Mouse (Mus musculus): ENCODE measurements at regions not wholly inside any gene's neighbourhood (a gene's known extent, or its start where the extent isn't known, plus 50 kb on each side); places are given as distances from the start of the nearest gene placed in this dataset.

GRCm38 (mm10) chr9:122625081-122625480 is 122.1 kb upstream of the Topaz1 start:
- no peak for DNase-seq (ENCODE audit: low spot score)

- DNase-seq (ENCODE audit: low spot score): no peak
Measured at GRCm38 (mm10) chr9:122626346-122626745, 120.8 kb upstream of the Topaz1 start.

DNA sequence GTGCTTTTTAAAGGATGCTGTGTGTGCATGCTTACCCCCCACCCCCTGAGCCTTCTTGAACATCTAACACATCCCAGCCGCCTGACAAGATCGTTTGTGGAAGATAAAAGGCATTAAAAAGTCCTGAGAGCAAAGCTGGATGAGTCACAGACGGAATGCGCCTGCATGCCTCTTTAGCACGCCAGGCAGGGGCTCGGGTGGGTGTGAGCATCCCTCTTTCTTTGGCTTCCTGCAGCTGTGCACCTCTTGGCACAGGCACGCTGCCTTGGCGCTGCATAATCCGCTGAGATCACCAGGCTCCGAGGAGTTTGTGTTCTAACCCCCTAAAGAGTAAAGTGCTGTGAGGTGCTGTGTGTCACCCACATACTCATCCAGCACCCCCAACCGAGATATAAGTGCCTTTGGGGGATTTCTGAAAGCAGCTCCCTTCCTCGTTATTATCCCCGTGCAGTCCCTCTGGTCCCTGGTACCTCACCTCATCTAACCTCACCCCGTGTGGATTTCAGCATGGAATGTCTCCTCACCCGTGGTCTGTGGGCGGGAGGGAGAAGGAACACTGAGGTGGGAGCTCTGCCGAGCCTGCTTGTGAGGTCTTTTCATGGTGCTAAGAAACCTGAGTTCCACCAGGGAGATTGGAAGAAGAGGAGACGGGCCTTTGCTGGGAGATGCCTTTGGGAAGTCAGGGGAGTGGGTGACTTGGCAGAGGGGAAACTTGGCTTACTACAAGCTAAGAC is 117.8 kb upstream of the Topaz1 start:
- DNase-seq (ENCODE audit: low spot score): peak; percentile 70

GRCm38 (mm10) chr9:122631793-122632192 is 115.4 kb upstream of the Topaz1 start:
- no peak for DNase-seq (ENCODE audit: low spot score)

GRCm38 (mm10) chr9:122633484-122633883 is 113.7 kb upstream of the Topaz1 start:
- DNase-seq (ENCODE audit: low spot score): no peak

DNA sequence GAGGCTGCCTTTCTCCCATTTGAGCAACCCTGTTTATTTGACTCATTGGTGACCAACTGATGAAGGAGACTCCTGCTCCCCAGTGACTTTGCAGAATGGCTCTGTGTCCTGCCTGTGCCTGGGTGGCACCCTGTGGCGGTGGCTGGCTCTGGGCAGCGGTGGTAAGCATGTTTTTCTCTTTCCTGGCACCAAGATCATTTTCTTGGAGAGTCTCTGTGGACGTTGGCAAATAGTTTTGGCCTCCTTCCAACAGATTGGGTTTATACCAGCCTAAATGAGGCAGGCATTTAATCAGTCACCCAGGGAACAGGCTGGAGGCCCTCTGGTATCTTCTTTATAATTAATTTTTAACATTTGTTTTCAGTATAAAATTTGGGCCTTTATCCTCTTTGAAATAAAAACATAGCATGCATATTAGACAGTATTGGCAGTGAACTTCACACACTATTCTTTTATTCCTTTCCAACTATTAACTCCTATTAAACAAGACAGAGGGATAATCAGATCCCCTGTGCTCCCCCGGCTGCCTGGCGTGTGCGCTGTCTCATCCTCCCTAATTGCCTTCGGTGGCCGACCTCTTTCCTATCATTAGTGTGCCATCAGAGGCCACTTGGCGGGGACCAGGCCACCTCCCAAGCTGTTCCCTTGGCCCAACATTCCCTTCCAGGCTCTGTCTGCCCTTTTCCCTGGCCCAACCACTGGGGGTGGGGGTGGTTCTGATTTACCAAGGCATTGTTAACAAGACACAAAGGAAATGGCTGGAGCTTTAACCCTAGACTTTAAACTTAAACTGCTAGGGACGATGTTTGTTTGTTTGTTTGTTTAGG is 111.8 kb upstream of the Topaz1 start:
- DNase-seq (ENCODE audit: low spot score): no peak

DNA sequence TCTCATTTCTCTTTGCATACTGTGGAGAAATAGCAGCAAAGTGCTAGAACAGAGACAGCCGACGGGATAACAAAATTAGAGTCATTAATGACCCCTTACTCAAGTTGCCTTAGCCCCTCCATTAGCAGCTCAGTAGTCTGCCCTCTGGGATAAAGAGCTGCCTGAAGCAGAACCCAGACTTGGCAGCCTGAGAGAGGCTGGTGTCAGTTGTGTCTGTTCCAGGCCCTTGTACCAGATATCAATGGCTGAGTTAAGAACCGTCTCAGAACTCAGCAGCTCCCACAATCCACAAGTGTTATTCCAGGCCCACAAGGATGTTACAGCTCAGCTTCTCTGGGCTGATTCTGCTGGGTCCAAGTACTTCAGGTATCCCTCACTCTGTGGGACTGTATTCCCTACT is 109.6 kb upstream of the Topaz1 start:
- DNase-seq (ENCODE audit: low spot score): no peak

DNA sequence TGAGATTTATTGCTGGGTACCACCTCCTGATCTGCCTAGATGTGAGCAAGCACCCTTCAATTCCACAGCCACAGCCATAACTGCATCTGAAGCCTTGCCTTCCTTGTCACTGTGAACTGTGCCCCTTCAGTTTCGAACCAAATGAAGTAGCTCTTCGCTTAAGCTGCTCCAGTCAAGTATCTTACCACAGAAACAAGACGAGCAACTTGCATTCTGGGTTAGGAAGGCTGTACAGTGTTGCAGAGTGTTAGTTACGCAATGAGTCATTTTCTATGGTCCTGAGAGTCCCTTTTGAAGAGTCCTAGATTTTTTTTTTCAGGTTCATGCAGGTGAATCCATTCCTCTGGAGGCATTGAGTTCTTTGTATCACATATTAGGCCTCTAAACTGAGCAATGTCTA is 107.9 kb upstream of the Topaz1 start:
- no peak for DNase-seq (ENCODE audit: low spot score)

DNA sequence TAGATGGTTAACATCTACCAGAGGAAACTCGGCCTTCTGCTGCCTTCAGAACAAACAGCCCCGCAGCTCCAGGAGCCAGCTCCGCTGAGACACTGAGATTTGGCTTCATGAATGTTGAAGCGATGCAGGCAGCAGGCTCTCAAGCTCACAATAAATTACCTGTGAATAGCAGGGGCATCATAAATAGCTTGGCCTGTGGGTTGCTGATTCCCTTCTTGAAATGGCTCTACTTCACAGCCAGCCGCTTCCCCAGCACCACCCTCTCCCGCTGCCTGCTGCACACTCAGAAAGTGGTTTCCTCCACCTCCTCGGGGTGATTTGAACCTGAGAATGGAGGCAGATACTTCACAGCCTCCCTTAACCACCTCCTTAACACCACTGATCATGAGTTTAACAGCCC is 104.2 kb upstream of the Topaz1 start:
- DNase-seq (ENCODE audit: low spot score): no peak

DNA sequence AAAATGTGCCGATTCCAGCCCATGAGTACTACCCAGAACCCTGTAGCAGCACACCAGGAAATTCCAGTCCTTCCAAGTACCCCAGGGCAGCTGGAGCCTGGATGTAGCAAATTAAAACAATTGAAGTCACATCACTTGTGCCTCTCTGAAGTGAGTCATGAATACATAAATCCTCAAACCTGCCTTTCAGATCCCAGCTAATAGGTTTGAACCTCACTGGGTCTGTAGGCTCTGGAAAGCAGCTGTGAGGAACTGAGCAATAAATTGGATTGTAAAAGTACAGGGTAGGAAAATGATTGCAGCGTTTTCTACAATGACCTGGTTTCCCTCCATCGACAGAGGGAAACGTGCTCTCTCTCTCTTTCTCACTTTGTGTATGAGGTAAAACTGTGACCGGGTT is 101.6 kb upstream of the Topaz1 start:
- no peak for DNase-seq (ENCODE audit: low spot score)

GRCm38 (mm10) chr9:122650862-122651261 is 96.3 kb upstream of the Topaz1 start:
- no peak for DNase-seq (ENCODE audit: low spot score)

DNA sequence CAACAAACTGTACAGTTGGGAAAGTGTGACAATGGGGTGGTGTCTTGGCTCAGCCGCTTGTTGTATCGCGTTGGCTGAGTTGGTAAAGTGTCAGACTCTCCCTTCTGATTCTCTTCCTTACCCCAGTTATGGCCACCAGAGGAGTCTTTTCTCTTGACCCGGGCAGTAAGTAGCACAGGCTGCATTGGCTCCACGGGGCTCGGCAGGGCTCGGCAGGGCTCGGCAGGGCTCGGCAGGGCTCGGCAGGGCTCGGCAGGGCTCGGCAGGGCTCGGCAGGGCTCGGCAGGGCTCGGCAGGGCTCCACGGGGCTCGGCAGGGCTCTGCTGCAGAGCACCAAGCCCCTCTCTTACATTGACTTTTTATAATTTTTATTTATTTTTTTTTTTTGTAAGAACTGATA is 91.6 kb upstream of the Topaz1 start:
- DNase-seq (ENCODE audit: low spot score): no peak

DNA sequence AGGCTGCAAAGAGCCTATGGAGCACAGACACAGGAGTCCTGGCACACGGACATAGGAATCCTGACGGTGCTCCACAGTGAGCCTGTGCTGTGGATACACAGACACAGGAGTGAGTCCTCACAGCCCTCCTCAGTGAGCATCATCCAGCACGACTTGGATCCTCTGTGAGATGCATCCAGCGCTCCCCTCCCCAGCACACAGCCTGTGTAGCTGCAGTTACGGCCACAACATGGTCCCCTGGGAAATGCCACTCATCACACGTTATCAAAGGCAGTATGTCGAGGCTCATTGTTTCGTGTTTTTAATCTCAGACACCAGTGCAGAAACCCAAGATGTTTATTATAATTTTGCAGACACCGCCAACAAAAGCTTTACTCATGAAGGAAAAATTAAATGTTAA is 87.1 kb upstream of the Topaz1 start:
- no peak for DNase-seq (ENCODE audit: low spot score)

DNA sequence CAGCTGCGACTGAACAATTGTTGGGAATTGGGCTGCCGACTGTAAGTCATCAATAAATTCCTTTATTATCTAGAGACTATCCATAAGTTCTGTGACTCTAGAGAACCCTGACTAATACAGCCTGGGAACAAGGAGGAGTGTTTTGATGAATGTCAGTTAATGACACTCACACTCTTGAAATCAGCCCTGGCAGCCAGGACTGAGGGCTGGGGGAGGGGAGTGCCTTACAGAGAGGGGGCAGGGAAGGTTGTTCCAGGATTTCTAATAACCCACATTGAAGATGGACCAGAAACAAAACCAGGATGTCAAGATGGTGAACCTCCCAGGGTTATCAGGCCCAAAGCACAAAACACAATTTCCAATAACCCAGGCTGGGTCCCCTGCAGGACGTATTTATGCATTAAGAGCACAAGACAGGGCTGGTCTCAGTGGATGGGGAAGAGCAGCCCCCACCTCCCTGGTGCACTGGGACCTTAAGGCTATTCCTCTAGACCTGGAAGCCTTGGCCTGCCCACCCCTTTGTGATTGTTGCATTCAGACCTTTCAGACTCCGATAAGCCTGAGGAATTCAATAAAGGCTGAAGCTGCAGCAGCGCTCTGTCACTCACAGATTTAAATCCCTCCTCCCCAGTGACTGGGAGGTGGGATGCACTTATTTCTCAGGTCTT is 80.0 kb upstream of the Topaz1 start:
- DNase-seq (ENCODE audit: low spot score): no peak

GRCm38 (mm10) chr9:122667646-122667981 is 79.5 kb upstream of the Topaz1 start:
- DNase-seq (ENCODE audit: low spot score): no peak

DNA sequence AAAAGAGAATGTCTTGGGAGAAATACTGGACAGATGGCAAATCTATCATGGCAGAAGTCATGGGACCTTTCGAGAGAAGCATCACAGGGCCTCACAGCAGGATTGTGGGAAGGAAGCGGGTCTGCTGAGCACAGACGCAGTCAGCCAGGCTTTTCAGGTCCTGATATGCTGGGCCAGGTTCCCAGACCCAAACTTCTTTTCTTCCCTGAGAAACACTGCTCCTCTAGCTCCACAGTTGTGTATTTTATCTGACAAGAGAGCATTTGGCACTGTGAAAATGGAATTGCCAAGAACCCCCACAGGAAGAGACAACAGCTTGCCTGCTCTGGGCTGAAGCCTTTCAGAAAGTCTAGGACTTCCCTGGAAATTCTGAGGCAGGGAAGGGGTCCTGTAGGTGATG is 73.4 kb upstream of the Topaz1 start:
- DNase-seq (ENCODE audit: low spot score): no peak

DNA sequence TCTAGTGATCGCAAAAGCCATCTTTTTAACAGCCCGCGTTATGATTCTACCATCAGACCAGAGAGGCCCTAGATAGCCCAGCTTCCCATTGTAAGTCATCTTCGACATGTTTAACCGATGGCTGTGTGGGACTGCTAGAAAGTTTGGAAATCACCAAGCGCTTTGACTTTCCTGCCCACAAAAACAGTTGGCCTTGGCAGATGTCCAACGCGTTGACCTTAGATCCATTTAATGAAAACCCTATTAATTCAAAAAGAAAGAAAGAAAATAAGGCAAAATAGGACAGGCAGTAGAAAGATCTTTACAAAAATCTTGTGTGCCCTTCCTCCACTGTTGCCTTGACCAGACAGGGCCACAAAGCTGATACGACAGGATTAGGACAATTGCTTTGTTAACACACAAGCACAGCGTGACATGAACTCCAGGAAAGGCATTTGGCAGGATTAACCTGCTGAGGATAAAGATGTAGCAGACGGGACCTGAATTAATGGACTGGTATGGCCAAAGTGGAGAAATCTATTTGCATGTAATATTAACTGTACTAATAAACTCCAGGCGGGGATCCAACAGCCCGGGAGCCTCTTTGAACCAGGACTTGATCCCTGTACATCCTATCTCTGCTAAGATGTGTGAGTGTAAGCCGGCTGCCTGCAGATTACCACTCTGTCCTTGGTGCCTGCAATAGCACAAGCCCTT is 69.0 kb upstream of the Topaz1 start:
- DNase-seq (ENCODE audit: low spot score): no peak

- peak; percentile 38 for DNase-seq (ENCODE audit: low spot score)
Measured at GRCm38 (mm10) chr9:122687170-122687569, 60.0 kb upstream of the Topaz1 start.

DNA sequence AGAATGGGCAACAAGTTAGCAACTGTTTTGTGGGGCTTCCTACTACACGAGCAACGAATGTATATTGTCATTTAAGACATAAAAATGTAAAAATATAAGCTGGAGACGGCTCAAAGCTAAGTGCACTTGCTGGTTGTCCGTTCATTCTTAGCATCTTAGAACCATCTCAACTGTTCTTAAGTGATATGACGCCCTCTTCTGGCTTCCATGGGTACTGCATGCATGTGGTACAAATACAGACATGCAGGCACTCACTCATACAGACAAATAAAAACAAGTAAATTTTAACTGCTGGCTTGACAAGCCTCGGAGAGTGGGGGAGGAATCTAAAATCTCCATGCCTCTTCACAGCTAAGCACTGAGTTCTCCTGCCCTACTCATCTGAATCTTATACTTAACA is 55.3 kb upstream of the Topaz1 start:
- DNase-seq (ENCODE audit: low spot score): peak; percentile 51

DNA sequence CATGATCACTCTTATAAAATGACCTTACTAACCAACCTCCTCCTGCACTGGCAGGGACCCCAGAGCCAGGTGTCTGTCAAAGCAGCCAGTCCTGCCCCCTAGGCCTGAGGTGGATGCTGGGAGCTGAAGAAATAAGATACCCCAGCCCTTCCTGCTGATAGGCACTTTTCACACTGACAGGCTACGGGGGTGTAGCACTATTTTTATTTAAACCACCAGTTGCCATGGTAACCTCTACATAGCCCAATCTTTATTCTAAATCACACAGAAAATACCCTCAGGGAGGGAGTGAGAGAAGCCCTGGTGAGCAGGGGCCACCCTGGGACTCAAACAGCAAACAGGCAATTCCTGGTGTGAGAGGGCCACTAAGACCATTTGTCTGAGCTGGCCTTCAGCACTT is 51.4 kb upstream of the Topaz1 start:
- peak; percentile 56 for DNase-seq (ENCODE audit: low spot score)

Data from left cerebral cortex, adult 11 months (tissue).